Mouse (Mus musculus) kidney, postnatal 25 days (tissue): ENCODE measurements around the gene Rnf225.
"Not testable (repeated sequence)": the region's sequence is repeated elsewhere in the genome, so short reads cannot be mapped to it uniquely, and the experiment has no call there.

Experiments used
- DNase-seq, 2 experiments: peaks; one replicate each; pipeline ENCODE4 v3.0.0; 2021; ENCODE audit warnings: mixed read lengths in 2 of 2

Gene Rnf225

GRCm38 (mm10) chr7:12927191-12927680 lies at the start of gene Rnf225:
Rnf225 (plus strand) TSS chr7:12927416.
- DNase-seq: peak; percentile 70 to 71

- no peak for DNase-seq
These were observed 47.2 kb upstream of the Rnf225 start for GRCm38 (mm10) chr7:12880036-12880435.

- not testable (repeated sequence) for DNase-seq
These were observed 46.7 kb upstream of the Rnf225 start for GRCm38 (mm10) chr7:12880497-12880896.

- peak; percentile 97 to 98 for DNase-seq
These were observed 46.1 kb upstream of the Rnf225 start, which contains the start of gene Zfp128 for GRCm38 (mm10) chr7:12880911-12881660. Zfp128 (plus strand) TSS chr7:12881177.

GRCm38 (mm10) chr7:12886563-12887266 lies 40.5 kb upstream of the Rnf225 start:
- no peak for DNase-seq

GRCm38 (mm10) chr7:12887585-12887984 lies 39.6 kb upstream of the Rnf225 start:
- no peak for DNase-seq

- DNase-seq: no peak
These were observed 36.3 kb upstream of the Rnf225 start for GRCm38 (mm10) chr7:12890928-12891327.

GRCm38 (mm10) chr7:12891334-12891733 lies 35.9 kb upstream of the Rnf225 start:
- no peak for DNase-seq

GRCm38 (mm10) chr7:12897655-12898410 lies 29.4 kb upstream of the Rnf225 start, which contains the start of gene Zscan22:
Zscan22 (plus strand) TSS chr7:12897815.
- DNase-seq: peak; percentile 93 to 97

GRCm38 (mm10) chr7:12901517-12901916 lies 25.7 kb upstream of the Rnf225 start:
- no peak for DNase-seq

GRCm38 (mm10) chr7:12903623-12904022 lies 23.6 kb upstream of the Rnf225 start:
- DNase-seq: no peak

GRCm38 (mm10) chr7:12905146-12905545 lies 22.1 kb upstream of the Rnf225 start:
- DNase-seq: no peak

- peak; percentile 74 to 93 for DNase-seq
These were observed 17.7 kb upstream of the Rnf225 start for GRCm38 (mm10) chr7:12909498-12909962.

GRCm38 (mm10) chr7:12910181-12910668 lies 17.0 kb upstream of the Rnf225 start:
- DNase-seq: peak; percentile 64 to 76

GRCm38 (mm10) chr7:12913556-12913955 lies 13.7 kb upstream of the Rnf225 start:
- no peak for DNase-seq

GRCm38 (mm10) chr7:12920495-12920894 lies 6.7 kb upstream of the Rnf225 start:
- DNase-seq: not testable (repeated sequence)

GRCm38 (mm10) chr7:12921318-12921704 lies 5.9 kb upstream of the Rnf225 start:
- DNase-seq: no peak

- peak; percentile 99 for DNase-seq
These were observed 5.3 kb upstream of the Rnf225 start, which contains the start of gene Rps5 for GRCm38 (mm10) chr7:12921705-12922465. Rps5 (plus strand) TSS chr7:12922290.

GRCm38 (mm10) chr7:12922729-12923128 lies 4.5 kb upstream of the Rnf225 start:
- no peak for DNase-seq

GRCm38 (mm10) chr7:12926316-12926715 lies 900 bp upstream of the Rnf225 start:
- no peak for DNase-seq

GRCm38 (mm10) chr7:12927693-12928589 lies 725 bp downstream of the Rnf225 start:
- DNase-seq: no peak
